Mouse (Mus musculus) neural tube, embryonic 11.5 days (tissue): Measurements from ENCODE around the gene Tmbim4. TPM values are rescaled to one million over a fixed set of nuclear protein-coding genes. Genes with fewer than 3 reads are reported as not detected.
"Not testable (repeated sequence)": the region's sequence is repeated elsewhere in the genome, so short reads cannot be mapped to it uniquely, and the experiment has no call there.

Source experiments
- ATAC-seq: fragments of 200-750 bp; cut with Nextera tagmentation; 2 replicates; pipeline ENCODE4 v1.8.0; 2017; ENCODE audit warnings: moderate number of reproducible peaks, mild to moderate bottlenecking, moderate TSS enrichment, moderate library complexity; ENCODE audit not compliant: insufficient read depth, low FRiP score, low TSS enrichment
- DNase-seq: peaks from one replicate; pipeline ENCODE4 v3.0.0-alpha.2; 2015; ENCODE audit warnings: low spot score
- H3K27ac ChIP-seq: fragments of 300-500 bp; sonication (generic); 2 replicates; pipeline ENCODE4 v1.5.1; 2014; ENCODE audit warnings: low read depth, mild to moderate bottlenecking, low read length
- H3K27me3 ChIP-seq: fragments of 300-500 bp; sonication (generic); 2 replicates; pipeline ENCODE4 v1.6.1; 2014; ENCODE audit warnings: mild to moderate bottlenecking, low read length, mixed read lengths; ENCODE audit not compliant: control insufficient read depth, insufficient read depth
- H3K36me3 ChIP-seq: fragments of 300-500 bp; sonication (generic); 2 replicates; pipeline ENCODE4 v1.6.1; 2014; ENCODE audit warnings: mild to moderate bottlenecking, low read length, moderate library complexity, mixed read lengths; ENCODE audit not compliant: control insufficient read depth, insufficient read depth
- H3K4me1 ChIP-seq: fragments of 300-500 bp; sonication (generic); 2 replicates; pipeline ENCODE4 v1.6.1; 2014; ENCODE audit warnings: low read length, mixed read lengths; ENCODE audit not compliant: control insufficient read depth, insufficient read depth
- H3K4me2 ChIP-seq: fragments of 300-500 bp; sonication (generic); 2 replicates; pipeline ENCODE4 v1.6.1; 2014; ENCODE audit warnings: low read depth, mild to moderate bottlenecking, moderate library complexity
- H3K4me3 ChIP-seq: fragments of 300-500 bp; sonication (generic); 2 replicates; pipeline ENCODE4 v1.5.1; 2014; ENCODE audit warnings: low read depth, low read length
- H3K9ac ChIP-seq: fragments of 300-500 bp; sonication (generic); 2 replicates; pipeline ENCODE4 v1.6.1; 2014; ENCODE audit warnings: mild to moderate bottlenecking, low read length
- H3K9me3 ChIP-seq: fragments of 300-500 bp; sonication (generic); 2 replicates; pipeline ENCODE4 v1.6.1; 2016; ENCODE audit warnings: low read length; ENCODE audit not compliant: control insufficient read depth
- WGBS: fragments of 180-500 bp; shearing (Covaris S2); extraction: QIAGEN DNeasy Blood & Tissue Kit; methylation state at CpG from one replicate; pipeline ENCODE4 v1.1.7; 2014; 5-methylcytosine and 5-hydroxymethylcytosine counted together
- polyA plus RNA-seq: library from polyadenylated mRNA; unstranded; fragments of >200 nt; fragmentation: Nextera tagmentation; extraction: Ambion mirVana; gene quantifications from 2 replicates; pipeline ENCODE4 v1.2.1, GENCODE M21; 2014

Gene Tmbim4
- polyA plus RNA-seq, 1 experiment from 2014 or later = 85.4 TPM

DNA sequence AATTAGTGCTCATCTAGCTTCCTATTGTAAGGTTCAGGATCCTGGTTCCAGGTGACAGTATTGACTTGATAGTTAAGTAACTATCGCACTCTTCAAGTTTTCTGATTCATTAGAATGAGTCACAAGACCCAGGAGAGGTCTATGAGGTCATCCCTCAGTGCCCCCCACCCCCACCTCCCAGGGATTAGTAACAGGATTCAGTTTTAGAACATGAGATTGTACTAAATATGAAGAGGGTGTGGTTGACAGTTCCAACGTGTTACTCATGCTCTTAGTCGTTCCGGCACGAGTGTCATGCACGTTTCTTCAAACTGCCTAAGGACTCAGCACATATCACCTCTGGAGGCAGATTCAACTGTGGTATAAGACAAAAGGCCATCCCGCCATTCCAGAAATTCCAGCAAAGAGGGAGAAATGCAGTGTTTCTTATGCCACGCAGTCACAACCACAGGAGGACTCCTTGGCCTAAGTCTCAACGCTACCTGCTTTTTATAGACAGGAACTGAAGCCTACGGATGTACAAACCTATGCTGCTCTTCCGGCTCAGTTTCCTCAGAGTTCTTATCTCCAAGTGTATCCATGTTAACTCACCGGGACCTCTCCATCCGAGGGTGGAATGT lies 3.3 kb downstream of the Tmbim4 start:
- no peak overlapping the region for H3K27ac ChIP-seq
- no peak for ATAC-seq
- WGBS = 84% methylated on average over 13 of the region's 13 CpGs
- H3K27me3 ChIP-seq = peaks cover 11% of the 10 kb centered on the region
- no peak overlapping the region for H3K4me3 ChIP-seq
- H3K4me2 ChIP-seq = no peak overlapping the region
- no peak overlapping the region for H3K9ac ChIP-seq
- no peaks in the 10 kb centered on the region for H3K36me3 ChIP-seq
- no peak for DNase-seq
- no peaks in the 10 kb centered on the region for H3K9me3 ChIP-seq
- H3K4me1 ChIP-seq = peaks cover 3% of the 10 kb centered on the region; the same call in 1 of the 2 replicates

DNA sequence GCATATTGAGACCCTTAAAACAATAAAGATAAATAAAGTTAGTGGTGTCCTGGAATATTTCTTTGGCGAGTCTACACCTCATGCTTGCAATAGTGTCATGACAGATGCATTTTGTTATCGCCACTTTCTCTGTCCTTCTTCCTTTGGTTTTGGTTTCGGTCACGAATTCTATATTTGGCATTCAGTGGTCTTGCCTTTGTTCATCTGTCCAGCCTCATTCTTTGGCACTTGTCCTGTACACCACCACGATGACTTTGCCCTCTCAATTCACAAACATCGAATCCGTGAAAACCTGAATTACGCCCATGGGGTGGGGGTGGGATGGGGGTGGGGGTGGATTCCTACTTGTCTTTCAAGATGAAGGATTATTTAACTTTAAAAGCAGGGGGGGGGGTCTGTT lies 6.6 kb downstream of the Tmbim4 start:
- Histone ChIP-seq H3K4me2 (no peak overlapping the region), H3K27ac (no peak overlapping the region), H3K9ac (no peak overlapping the region), H3K4me3 (no peak overlapping the region), H3K36me3 (no peaks in the 10 kb centered on the region), H3K9me3 (no peaks in the 10 kb centered on the region), H3K4me1 (0 out of 2 replicates have a peak, but pooled peaks cover 3% of the 10 kb centered on the region), H3K27me3 (no peaks in the 10 kb centered on the region)
- no peak for DNase-seq
- WGBS = 89% methylated on average over 8 of the region's 8 CpGs
- ATAC-seq = no peak

DNA sequence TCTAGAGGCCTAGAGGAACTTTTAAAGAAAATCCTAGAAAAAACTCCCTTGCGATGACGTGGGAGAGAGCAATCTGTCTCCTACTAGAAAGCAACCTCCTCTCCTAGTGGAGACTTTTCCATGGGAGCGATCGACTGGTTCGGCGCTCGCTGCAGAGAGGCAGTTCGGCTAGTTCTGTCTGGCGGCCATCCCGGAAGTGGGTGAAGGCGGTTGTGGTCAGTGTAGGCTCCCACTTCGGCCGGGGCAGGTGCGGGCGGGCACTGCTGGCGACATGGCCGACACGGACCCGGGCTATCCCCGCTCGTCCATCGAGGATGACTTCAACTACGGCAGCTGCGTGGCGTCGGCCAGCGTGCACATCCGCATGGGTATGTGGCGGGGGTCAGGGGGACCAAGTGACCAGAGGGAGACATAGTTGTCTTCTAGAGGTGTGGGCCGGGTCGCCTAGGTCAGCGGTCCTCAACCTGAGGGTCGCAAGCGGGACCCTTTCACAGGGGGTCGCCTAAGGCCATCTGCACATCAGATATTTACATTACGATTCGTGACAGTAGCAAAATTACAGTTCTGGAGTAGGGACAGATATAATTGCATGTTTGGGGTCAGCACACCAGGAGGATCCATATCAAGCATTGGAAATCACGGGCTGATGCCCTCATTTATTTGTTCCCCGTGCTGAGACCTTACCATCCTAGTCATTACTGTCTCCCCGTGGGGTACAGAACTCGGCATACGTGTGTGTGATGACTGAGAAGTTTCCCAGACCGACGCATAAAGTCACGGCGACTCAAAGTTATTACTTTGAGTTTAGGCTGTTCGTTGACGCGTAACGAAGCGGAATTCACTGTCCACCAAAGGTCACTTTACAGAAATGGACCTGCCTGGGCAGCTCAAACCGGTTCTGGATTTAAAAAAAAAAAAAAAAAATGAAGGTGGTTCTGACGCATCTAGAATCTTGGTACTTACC lies 7.5 kb downstream of the Tmbim4 start:
- WGBS = 5% methylated on average over 53 of the region's 53 CpGs
- peak; percentile 89 for DNase-seq
- H3K27ac ChIP-seq = no peak overlapping the region

DNA sequence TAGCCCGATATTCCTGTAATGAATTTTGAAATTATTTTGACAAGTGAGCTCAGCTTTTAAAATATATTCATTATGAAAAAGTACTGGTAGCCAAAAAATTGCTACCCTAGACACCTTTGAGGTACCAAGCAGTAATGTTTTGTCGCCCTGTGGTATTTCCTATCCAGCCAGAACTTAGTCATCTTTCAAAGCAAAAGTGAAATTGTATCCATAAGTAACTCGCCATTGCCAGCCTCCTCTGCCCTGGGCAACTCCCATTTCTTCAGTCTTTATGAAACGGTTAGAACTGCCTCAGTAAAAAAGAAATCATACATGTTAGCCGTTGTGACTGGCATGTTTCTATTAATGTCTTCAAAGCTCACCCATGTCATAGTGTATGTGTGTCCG lies 8.1 kb downstream of the Tmbim4 start:
- Histone ChIP-seq H3K36me3 (no peaks in the 10 kb centered on the region), H3K4me1 (0 out of 2 replicates have a peak, but pooled peaks cover 3% of the 10 kb centered on the region), H3K4me3 (peak overlapping the region; percentile 74), H3K4me2 (peak overlapping the region; percentile 73), H3K9me3 (no peaks in the 10 kb centered on the region), H3K9ac (no peak overlapping the region), H3K27ac (no peak overlapping the region), H3K27me3 (no peaks in the 10 kb centered on the region)
- ATAC-seq (no peak), DNase-seq (no peak)
- 73% methylated on average over 6 of the region's 6 CpGs for WGBS

More for the DNA sequence above, 7.5 kb downstream of the Tmbim4 start:
- H3K36me3 ChIP-seq = no peaks in the 10 kb centered on the region
- peak; percentile 92 for ATAC-seq
- H3K9ac ChIP-seq = peak overlapping the region; percentile 65
- peak overlapping the region; percentile 74 for H3K4me3 ChIP-seq
- H3K4me2 ChIP-seq = peak overlapping the region; percentile 73
- 0 out of 2 replicates have a peak, but pooled peaks cover 3% of the 10 kb centered on the region for H3K4me1 ChIP-seq
- H3K27me3 ChIP-seq = no peaks in the 10 kb centered on the region
- H3K9me3 ChIP-seq = no peaks in the 10 kb centered on the region

DNA sequence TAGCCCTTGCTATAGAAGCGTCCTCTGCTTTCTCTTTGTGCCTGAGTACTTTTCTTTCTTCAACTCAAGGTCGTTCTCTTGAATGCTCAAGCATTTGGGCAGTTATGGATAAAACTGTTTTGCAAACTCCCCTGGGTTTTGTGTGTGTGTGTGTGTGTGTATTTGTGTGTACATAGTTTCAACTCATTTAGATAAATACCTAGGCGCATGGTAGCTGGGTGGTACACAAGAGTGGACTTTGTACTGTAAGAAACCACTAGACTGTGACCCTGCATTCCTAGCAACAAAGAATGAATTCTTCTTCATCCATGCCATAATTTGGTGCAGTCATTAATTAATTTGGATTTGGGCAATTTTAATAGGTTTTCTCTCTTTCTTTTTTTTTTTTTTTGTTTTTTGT lies 8.7 kb downstream of the Tmbim4 start:
- no peak overlapping the region for H3K27ac ChIP-seq
- H3K27me3 ChIP-seq = no peaks in the 10 kb centered on the region
- H3K9me3 ChIP-seq = no peaks in the 10 kb centered on the region
- 0 out of 2 replicates have a peak, but pooled peaks cover 3% of the 10 kb centered on the region for H3K4me1 ChIP-seq
- 91% methylated on average over 3 of the region's 3 CpGs for WGBS
- no peaks in the 10 kb centered on the region for H3K36me3 ChIP-seq
- no peak for ATAC-seq
- no peak overlapping the region for H3K4me3 ChIP-seq
- H3K4me2 ChIP-seq = no peak overlapping the region
- no peak for DNase-seq
- no peak overlapping the region for H3K9ac ChIP-seq

DNA sequence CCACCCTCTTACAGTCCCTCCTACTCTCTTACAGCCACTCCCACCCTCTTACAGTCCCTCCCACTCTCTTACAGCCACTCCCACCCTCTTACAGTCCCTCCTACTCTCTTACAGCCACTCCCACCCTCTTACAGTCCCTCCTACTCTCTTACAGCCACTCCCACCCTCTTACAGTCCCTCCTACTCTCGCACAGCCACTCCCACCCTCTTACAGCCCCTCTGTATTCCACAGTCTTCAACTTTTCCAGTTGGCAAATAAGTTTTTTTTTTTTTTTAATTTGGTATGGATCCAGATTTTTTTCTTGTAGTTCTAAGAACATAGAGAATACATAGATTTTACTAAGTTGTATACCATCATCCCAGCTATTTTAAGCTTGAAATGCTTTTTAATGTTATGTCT lies 15.7 kb downstream of the Tmbim4 start:
- not testable (repeated sequence) for H3K36me3 ChIP-seq, H3K4me3 ChIP-seq, H3K9ac ChIP-seq, H3K27ac ChIP-seq, H3K4me2 ChIP-seq, DNase-seq, H3K27me3 ChIP-seq, H3K9me3 ChIP-seq, H3K4me1 ChIP-seq, ATAC-seq
- 76% methylated on average over 1 of the region's 1 CpGs for WGBS

DNA sequence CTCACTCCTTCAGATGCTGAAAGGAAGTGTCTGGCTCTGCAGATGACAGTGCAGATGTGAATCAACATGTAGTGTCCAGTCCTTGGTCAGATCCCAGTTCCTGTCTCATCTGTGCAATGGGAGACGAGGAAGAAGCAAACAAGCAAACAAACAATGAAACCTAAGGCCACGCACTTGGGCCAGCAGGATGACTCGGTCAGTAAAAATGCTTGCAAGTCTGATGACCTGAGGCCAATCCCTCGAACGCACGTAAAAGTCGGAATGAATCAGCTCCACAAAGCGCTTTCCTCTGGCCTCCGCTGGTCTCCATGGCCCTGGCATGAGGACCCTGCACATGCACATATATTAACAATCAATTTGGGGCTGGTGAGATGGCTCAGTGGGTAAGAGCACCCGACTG lies 17.6 kb downstream of the Tmbim4 start:
- H3K9me3 ChIP-seq = no peaks in the 10 kb centered on the region
- no peaks in the 10 kb centered on the region for H3K4me1 ChIP-seq
- H3K27me3 ChIP-seq = no peaks in the 10 kb centered on the region
- H3K27ac ChIP-seq = no peak overlapping the region
- DNase-seq = no peak
- H3K4me2 ChIP-seq = no peak overlapping the region
- no peaks in the 10 kb centered on the region for H3K36me3 ChIP-seq
- ATAC-seq = no peak
- no peak overlapping the region for H3K9ac ChIP-seq
- 94% methylated on average over 10 of the region's 10 CpGs for WGBS
- no peak overlapping the region for H3K4me3 ChIP-seq

DNA sequence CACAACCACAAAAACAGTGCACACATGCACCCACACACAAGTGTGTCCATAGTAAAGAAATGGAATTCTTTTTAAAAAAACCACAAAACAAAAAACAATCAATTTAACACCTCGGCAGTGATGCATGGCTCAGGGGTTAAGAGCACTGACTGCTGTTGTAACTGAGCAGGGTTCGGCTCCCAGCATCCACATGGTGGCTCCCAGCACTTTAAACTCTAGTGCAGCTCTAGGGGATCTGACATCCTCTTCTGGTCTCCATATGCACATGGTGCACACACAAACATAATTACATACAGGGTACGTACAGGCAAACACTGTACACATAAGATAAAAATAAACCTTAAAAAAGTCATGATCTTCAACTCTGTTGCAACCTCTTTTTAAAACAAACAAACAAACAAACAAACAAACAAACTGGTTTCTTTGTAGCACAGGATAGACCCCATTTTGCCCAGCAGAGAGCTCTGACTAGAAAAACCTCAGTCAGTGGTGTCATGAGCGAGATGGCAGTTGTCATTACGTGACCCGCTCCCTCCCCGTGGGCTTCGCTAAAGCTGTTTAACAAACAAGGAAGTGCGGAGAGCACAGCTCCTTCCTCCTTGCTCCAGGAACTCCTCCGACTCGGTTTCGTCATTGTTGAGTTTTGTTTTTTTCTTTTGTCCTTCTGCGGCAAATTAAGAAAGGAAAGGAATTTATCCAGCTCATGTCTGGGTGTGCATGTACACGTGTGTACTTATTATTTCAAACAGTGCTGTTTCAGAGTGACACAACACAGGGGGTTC lies 18.4 kb downstream of the Tmbim4 start:
- ATAC-seq = no peak
- Histone ChIP-seq H3K36me3 (no peaks in the 10 kb centered on the region), H3K27ac (no peak overlapping the region), H3K27me3 (no peaks in the 10 kb centered on the region), H3K4me1 (no peaks in the 10 kb centered on the region), H3K9ac (no peak overlapping the region), H3K4me2 (no peak overlapping the region), H3K9me3 (no peaks in the 10 kb centered on the region), H3K4me3 (no peak overlapping the region)
- 90% methylated on average over 14 of the region's 14 CpGs for WGBS
- no peak for DNase-seq
